Comparison of ENCODE assay signal across 8 mouse cellular contexts in genomic region chr9:21002627-21003551, GRCm38 (mm10). TPM values are rescaled to one million over a fixed set of nuclear protein-coding genes. Genes with fewer than 3 reads are reported as not detected.
DNase-seq lines count a peak whose midpoint lies in the region; ATAC-seq lines count a peak whose summit lies in the region.

TSS of gene Mrpl4 (plus strand) at chr9:21002738.

- peak within 1 kb of the TSS; percentile 68 for H3K9ac ChIP-seq in forebrain, embryonic 11.5 days (ENCODE audit: low read length)
- H3K9ac ChIP-seq in heart, embryonic 16.5 days (ENCODE audit: low read length): peak within 1 kb of the TSS; percentile 87
- peak within 1 kb of the TSS; percentile 68 for H3K9ac ChIP-seq in liver, embryonic 15.5 days
- H3K9ac ChIP-seq in neural tube, embryonic 12.5 days: peak within 1 kb of the TSS; percentile 77

- H3K9me3 ChIP-seq in forebrain, embryonic 11.5 days (ENCODE audit: control insufficient read depth, low read length): no peaks in the 10 kb centered on the region
- no peaks in the 10 kb centered on the region for H3K9me3 ChIP-seq in heart, embryonic 16.5 days (replicated peaks; ENCODE audit: control insufficient read depth, low read length)
- H3K9me3 ChIP-seq in liver, embryonic 15.5 days (replicated peaks): no peaks in the 10 kb centered on the region
- no peaks in the 10 kb centered on the region for H3K9me3 ChIP-seq in neural tube, embryonic 12.5 days

- DNase-seq in CD8-positive naive resting alpha-beta T cell, adult 2 months (ENCODE audit: low read depth in 2 of 2, low spot score in 2 of 2): peak; percentile 75 to 79
- peak; percentile 76 for DNase-seq in c-Kit-positive CD71-negative TER-119-negative erythroid progenitor cells, embryonic 14.5 days (ENCODE audit: low read depth)
- DNase-seq in forebrain, embryonic 11.5 days (ENCODE audit: low spot score): peak; percentile 93
- DNase-seq in kidney, postnatal 36 days: peak; percentile 86 to 94
- DNase-seq in telencephalon, adult 2 months (ENCODE audit: low read depth, low spot score): peak; percentile 88

- H3K27me3 ChIP-seq in forebrain, embryonic 11.5 days (ENCODE audit: control insufficient read depth, insufficient read depth, low read length): no peaks in the 10 kb centered on the region
- H3K27me3 ChIP-seq in heart, embryonic 16.5 days (ENCODE audit: control insufficient read depth, insufficient read depth, low read length): no peaks in the 10 kb centered on the region
- no peaks in the 10 kb centered on the region for H3K27me3 ChIP-seq in liver, embryonic 15.5 days
- no peaks in the 10 kb centered on the region for H3K27me3 ChIP-seq in neural tube, embryonic 12.5 days (replicated peaks)

- no peaks in the 10 kb centered on the region for H3K4me1 ChIP-seq in forebrain, embryonic 11.5 days (replicated peaks; ENCODE audit: control insufficient read depth, insufficient read depth, low read length)
- peaks cover 5% of the 10 kb centered on the region; the same call in 1 of the 2 replicates for H3K4me1 ChIP-seq in heart, embryonic 16.5 days (ENCODE audit: control insufficient read depth, insufficient read depth, low read length)
- H3K4me1 ChIP-seq in liver, embryonic 15.5 days (replicated peaks): peaks cover 43% of the 10 kb centered on the region
- H3K4me1 ChIP-seq in neural tube, embryonic 12.5 days: peaks cover 6% of the 10 kb centered on the region; the same call in 1 of the 2 replicates

- 1% methylated on average over 72 of the region's 72 CpGs for whole genome bisulfite sequencing in forebrain, embryonic 11.5 days
- WGBS in heart, embryonic 16.5 days: under 1% methylated on average over 72 of the region's 72 CpGs
- WGBS in liver, embryonic 15.5 days (ENCODE audit: insufficient replicate concordance): under 1% methylated on average over 72 of the region's 72 CpGs
- WGBS in neural tube, embryonic 12.5 days: under 1% methylated on average over 72 of the region's 72 CpGs

- peak; percentile 85 for ATAC-seq in forebrain, embryonic 11.5 days (replicated peaks; ENCODE audit: low FRiP score)
- ATAC-seq in heart, embryonic 16.5 days (replicated peaks; ENCODE audit: extremely low read depth, insufficient read depth, low FRiP score): peak; percentile 79
- peak; percentile 76 for ATAC-seq in liver, embryonic 15.5 days (ENCODE audit: insufficient read depth)
- ATAC-seq in neural tube, embryonic 12.5 days (ENCODE audit: low FRiP score, low read depth): peak; percentile 90

- H3K4me3 ChIP-seq in forebrain, embryonic 11.5 days (ENCODE audit: low read depth, low read length): peak within 1 kb of the TSS; percentile 85
- peak within 1 kb of the TSS; percentile 82 for H3K4me3 ChIP-seq in heart, embryonic 16.5 days (ENCODE audit: low read length)
- peak within 1 kb of the TSS; percentile 84 for H3K4me3 ChIP-seq in liver, embryonic 15.5 days (replicated peaks)
- H3K4me3 ChIP-seq in neural tube, embryonic 12.5 days: peak within 1 kb of the TSS; percentile 76

- peak within 1 kb of the TSS; percentile 79 for H3K4me2 ChIP-seq in forebrain, embryonic 11.5 days (ENCODE audit: low read depth, low read length, severe bottlenecking)
- H3K4me2 ChIP-seq in heart, embryonic 16.5 days (ENCODE audit: low read depth, low read length): peak within 1 kb of the TSS; percentile 77
- peak within 1 kb of the TSS; percentile 91 for H3K4me2 ChIP-seq in liver, embryonic 15.5 days
- H3K4me2 ChIP-seq in neural tube, embryonic 12.5 days (replicated peaks): peak within 1 kb of the TSS; percentile 90

- H3K27ac ChIP-seq in forebrain, embryonic 11.5 days (ENCODE audit: low read depth, low read length): 0 out of 2 replicates have a peak within 1 kb of the TSS, but pooled peaks have one; percentile 25
- H3K27ac ChIP-seq in heart, embryonic 16.5 days (ENCODE audit: low read length): peak within 1 kb of the TSS; percentile 77
- peak within 1 kb of the TSS; percentile 90 for H3K27ac ChIP-seq in liver, embryonic 15.5 days (replicated peaks)
- H3K27ac ChIP-seq in neural tube, embryonic 12.5 days: 0 out of 2 replicates have a peak within 1 kb of the TSS, but pooled peaks have one; percentile 37

- H3K36me3 ChIP-seq in forebrain, embryonic 11.5 days (ENCODE audit: control insufficient read depth, insufficient read depth, low read length): no peaks in the 10 kb centered on the region; the same call in 1 of the 2 replicates
- H3K36me3 ChIP-seq in heart, embryonic 16.5 days (ENCODE audit: control insufficient read depth, insufficient read depth): peaks cover 22% of the 10 kb centered on the region
- peaks cover 26% of the 10 kb centered on the region for H3K36me3 ChIP-seq in liver, embryonic 15.5 days (replicated peaks)
- H3K36me3 ChIP-seq in neural tube, embryonic 12.5 days: peaks cover 29% of the 10 kb centered on the region

RNA-seq across cellular contexts. Expression of gene Mrpl4, which starts in this region (rescaled TPM):
- 119 and 130 TPM in 2 replicates for polyA plus RNA-seq in forebrain, embryonic 11.5 days (2014; fragmentation: Nextera tagmentation; extraction: Ambion mirVana)
- polyA plus RNA-seq in heart, embryonic 16.5 days (2015; fragmentation: Nextera tagmentation; extraction: Ambion mirVana): 170 and 173 TPM in 2 replicates
- 62.1 and 66.9 TPM in 2 replicates for polyA plus RNA-seq in liver, embryonic 15.5 days (2015; fragmentation: Nextera tagmentation; extraction: Ambion mirVana)
- 116 and 121 TPM in 2 replicates for polyA plus RNA-seq in neural tube, embryonic 12.5 days (2016; fragmentation: Nextera tagmentation; extraction: Ambion mirVana)

Comparison
In these comparisons a context has a peak if more than half of its experiments do, and no peak if none do; other contexts are left out.
1. Peak in every context shown above with its lines: DNase-seq, ATAC-seq, H3K4me3 ChIP-seq and H3K27ac ChIP-seq.
2. H3K27ac ChIP-seq: peak in every context shown above with its lines; median percentile 90 in liver, embryonic 15.5 days; 77 in heart, embryonic 16.5 days; 37 in neural tube, embryonic 12.5 days; 25 in forebrain, embryonic 11.5 days.